Mouse (Mus musculus) lung, postnatal 0 days (tissue): ENCODE results near the gene Zfand3.

Experiments
- CTCF ChIP-seq: IDR thresholded peaks from 2 replicates; pipeline ENCODE4 v1.5.1; 2016; ENCODE audit warnings: antibody characterized with exemption, mild to moderate bottlenecking
- EP300 ChIP-seq: IDR thresholded peaks from 2 replicates; pipeline ENCODE4 v1.6.1; 2016; ENCODE audit warnings: antibody characterized with exemption, mild to moderate bottlenecking, control low read depth

DNA sequence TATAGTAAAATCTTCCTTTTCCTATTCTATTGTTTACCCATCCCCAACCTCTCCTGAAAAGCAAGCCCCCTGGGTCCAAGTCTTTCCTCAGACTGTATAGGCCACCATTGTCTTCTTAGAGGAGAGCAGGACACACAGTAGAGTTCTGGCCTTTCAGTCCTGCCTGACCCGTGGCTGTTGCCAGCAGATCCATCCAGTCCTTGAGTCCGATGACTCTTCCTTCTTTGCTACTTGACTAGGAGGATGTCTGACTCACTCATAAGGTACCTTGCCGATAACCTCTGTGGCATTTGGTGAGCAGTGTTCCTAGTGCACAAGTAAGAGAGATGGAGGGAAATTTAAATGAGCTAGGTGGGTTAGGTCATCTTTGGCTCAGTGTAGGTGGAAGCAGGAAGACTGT is 68.1 kb downstream of the Zfand3 start:
- TF ChIP-seq EP300 (no peak), CTCF (no peak)
